Mouse (Mus musculus): ENCODE measurements at regions not wholly inside any gene's neighbourhood (a gene's known extent, or its start where the extent isn't known, plus 50 kb on each side); places are given as distances from the start of the nearest gene placed in this dataset.

DNA sequence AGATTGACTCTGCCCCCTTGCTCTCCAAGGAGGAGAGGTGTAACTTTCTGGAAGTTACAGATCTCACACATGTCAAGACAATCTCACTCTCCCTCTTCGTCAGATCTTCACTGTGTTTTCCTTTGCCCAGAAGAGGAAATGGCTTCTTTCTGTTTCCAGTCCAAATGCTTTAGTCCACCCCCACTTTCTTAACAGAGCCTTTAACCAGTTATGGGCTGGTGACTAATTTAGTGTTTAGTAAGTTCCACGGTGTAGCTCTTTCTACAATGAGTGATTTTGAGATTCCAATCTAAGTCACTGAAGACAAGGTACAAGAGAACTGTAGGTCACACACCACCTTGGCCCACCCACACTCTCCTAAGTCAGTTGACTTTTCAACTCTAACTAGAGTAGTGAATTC is 107.3 kb upstream of the Fn1 start:
- Histone ChIP-seq H3K4me3 (replicated peaks; ENCODE audit: extremely low read depth, low read depth, low read length) (no peak overlapping the region), H3K4me1 (ENCODE audit: control insufficient read depth, insufficient read depth, low read length) (no peaks in the 10 kb centered on the region)
- WGBS = 36% methylated on average over 2 of the region's 2 CpGs
- DNase-seq = no peak
- TF ChIP-seq CTCF (IDR thresholded peaks at IDR 0.05; ENCODE audit: insufficient read depth, low read length) (no peak), POLR2A (IDR thresholded peaks at IDR 0.05; ENCODE audit: borderline replicate concordance, extremely low read depth, low read depth, low read length) (no peak)

DNA sequence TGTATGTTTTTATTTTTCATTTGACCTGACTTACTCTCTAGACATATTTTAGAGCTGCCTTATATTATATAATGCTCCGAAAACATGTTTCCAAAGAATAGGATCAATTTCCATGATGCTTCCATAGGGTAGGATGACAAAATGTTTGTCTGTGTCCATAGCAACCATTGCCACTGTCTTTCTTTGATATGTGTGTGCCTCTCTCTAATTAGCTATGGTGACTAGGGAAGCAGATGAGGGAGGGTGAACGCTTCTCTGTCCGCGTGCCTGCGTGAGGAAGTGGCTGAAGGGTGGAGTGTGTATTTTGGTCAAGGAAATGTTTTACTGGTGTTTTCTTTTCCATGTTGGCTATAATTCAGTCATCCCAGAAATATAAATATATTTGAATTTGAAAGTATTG is 104.2 kb upstream of the Fn1 start:
- 68% methylated on average over 5 of the region's 5 CpGs for WGBS
- Histone ChIP-seq H3K4me3 (replicated peaks; ENCODE audit: extremely low read depth, low read depth, low read length) (no peak overlapping the region), H3K4me1 (ENCODE audit: control insufficient read depth, insufficient read depth, low read length) (no peaks in the 10 kb centered on the region)
- TF ChIP-seq POLR2A (IDR thresholded peaks at IDR 0.05; ENCODE audit: borderline replicate concordance, extremely low read depth, low read depth, low read length) (no peak), CTCF (IDR thresholded peaks at IDR 0.05; ENCODE audit: insufficient read depth, low read length) (no peak)
- no peak for DNase-seq

DNA sequence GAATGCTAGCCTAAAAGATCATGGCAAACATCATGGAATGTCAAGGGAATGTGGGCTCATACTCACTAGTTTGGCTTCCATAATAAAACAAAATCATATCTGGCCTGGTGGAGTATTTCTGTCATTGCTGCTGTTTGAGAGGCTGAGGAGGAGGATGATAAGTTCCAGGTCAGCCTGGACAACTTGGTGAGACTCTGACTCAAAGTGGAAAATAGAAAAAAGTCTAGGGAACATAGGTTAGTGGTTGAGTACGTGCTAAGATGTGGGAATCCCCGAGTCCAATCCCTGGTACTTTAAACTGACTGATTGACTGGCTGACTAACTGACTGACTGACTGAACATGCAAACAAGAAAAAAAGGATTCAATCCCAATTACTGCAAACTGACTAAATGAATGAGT is 103.2 kb upstream of the Fn1 start:
- no peaks in the 10 kb centered on the region for H3K4me1 ChIP-seq (ENCODE audit: control insufficient read depth, insufficient read depth, low read length)
- TF ChIP-seq POLR2A (IDR thresholded peaks at IDR 0.05; ENCODE audit: borderline replicate concordance, extremely low read depth, low read depth, low read length) (no peak), CTCF (IDR thresholded peaks at IDR 0.05; ENCODE audit: insufficient read depth, low read length) (no peak)
- DNase-seq = no peak
- no peak overlapping the region for H3K4me3 ChIP-seq (replicated peaks; ENCODE audit: extremely low read depth, low read depth, low read length)
- WGBS = 64% methylated on average over 2 of the region's 2 CpGs

GRCm38 (mm10) chr1:71755435-71755834 is 102.4 kb upstream of the Fn1 start:
- no peak overlapping the region for H3K4me3 ChIP-seq (replicated peaks; ENCODE audit: extremely low read depth, low read depth, low read length)
- H3K4me1 ChIP-seq (ENCODE audit: control insufficient read depth, insufficient read depth, low read length) = no peaks in the 10 kb centered on the region
- TF ChIP-seq POLR2A (IDR thresholded peaks at IDR 0.05; ENCODE audit: borderline replicate concordance, extremely low read depth, low read depth, low read length) = no peak
- no peak for TF ChIP-seq CTCF (IDR thresholded peaks at IDR 0.05; ENCODE audit: insufficient read depth, low read length)
- DNase-seq = no peak
- WGBS = 44% methylated on average over 9 of the region's 9 CpGs

DNA sequence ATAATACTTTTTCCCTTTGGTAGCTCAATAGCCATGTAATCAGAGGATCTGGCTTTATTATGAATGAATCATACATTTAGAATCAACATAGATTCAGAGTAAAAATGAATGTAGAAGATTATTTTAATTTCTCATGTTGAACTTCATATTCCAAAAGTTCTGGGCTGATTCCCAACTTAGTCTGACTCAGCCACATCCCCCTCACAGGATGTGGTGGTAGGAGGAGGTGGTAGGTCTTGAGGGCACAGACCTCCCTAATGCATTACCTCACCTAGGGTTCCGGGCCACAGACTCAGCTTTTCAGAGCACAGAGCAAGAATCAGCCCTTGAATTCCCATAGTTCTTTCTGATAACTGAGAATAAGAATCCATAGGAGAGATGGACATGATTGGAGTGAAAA is 99.4 kb upstream of the Fn1 start:
- H3K4me1 ChIP-seq (ENCODE audit: control insufficient read depth, insufficient read depth, low read length) = no peaks in the 10 kb centered on the region
- TF ChIP-seq CTCF (IDR thresholded peaks at IDR 0.05; ENCODE audit: insufficient read depth, low read length) = no peak
- no peak for TF ChIP-seq POLR2A (IDR thresholded peaks at IDR 0.05; ENCODE audit: borderline replicate concordance, extremely low read depth, low read depth, low read length)
- DNase-seq = no peak
- 79% methylated on average over 1 of the region's 1 CpGs for WGBS
- no peak overlapping the region for H3K4me3 ChIP-seq (replicated peaks; ENCODE audit: extremely low read depth, low read depth, low read length)

DNA sequence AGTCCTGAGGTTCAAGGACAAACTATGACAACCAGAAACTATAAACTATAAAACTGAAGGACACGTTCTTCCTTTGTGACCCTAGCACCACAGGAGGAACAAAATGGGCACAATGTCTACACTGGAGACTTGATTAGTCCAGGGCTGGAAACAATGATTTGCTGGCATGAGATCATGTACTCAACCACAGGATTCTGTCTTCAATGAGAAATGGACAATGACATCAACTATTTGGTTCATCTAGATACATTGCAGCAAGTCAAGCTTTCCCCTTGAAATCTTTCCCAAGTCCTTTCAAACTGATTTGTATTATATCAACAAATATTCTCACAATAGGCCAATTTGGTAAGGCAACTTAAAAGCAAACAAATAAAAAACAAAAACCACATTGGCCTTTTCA is 98.6 kb upstream of the Fn1 start:
- TF ChIP-seq POLR2A (IDR thresholded peaks at IDR 0.05; ENCODE audit: borderline replicate concordance, extremely low read depth, low read depth, low read length) = no peak
- no peak for TF ChIP-seq CTCF (IDR thresholded peaks at IDR 0.05; ENCODE audit: insufficient read depth, low read length)
- 63% methylated on average over 1 of the region's 1 CpGs for WGBS
- no peak for DNase-seq
- Histone ChIP-seq H3K4me3 (replicated peaks; ENCODE audit: extremely low read depth, low read depth, low read length) (no peak overlapping the region), H3K4me1 (ENCODE audit: control insufficient read depth, insufficient read depth, low read length) (no peaks in the 10 kb centered on the region)

DNA sequence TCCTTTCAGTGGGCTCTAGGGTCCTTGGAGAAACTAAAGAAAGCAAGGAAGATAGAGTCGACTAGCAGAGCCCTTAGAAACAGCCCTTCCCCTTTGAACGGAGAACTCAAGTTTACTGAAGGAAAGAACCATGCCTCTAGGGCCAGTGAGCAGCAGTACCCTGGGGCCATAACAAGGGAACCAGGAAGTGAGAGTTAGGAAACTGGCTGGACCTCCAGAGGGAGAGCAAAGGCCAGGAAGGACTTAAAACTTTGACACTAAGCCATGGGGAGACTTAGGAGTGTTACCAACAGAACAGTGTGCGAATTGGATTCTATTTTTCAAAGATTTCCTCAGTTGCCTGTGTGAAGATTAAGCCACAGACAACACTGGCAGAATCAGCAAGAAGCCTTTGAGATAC is 82.6 kb upstream of the Fn1 start:
- no peak for DNase-seq
- Histone ChIP-seq H3K4me1 (ENCODE audit: control insufficient read depth, insufficient read depth, low read length) (no peaks in the 10 kb centered on the region), H3K4me3 (replicated peaks; ENCODE audit: extremely low read depth, low read depth, low read length) (no peak overlapping the region)
- TF ChIP-seq CTCF (IDR thresholded peaks at IDR 0.05; ENCODE audit: insufficient read depth, low read length) (no peak), POLR2A (IDR thresholded peaks at IDR 0.05; ENCODE audit: borderline replicate concordance, extremely low read depth, low read depth, low read length) (no peak)
- 56% methylated on average over 3 of the region's 3 CpGs for WGBS

- no peak for DNase-seq
- no peak for TF ChIP-seq POLR2A (IDR thresholded peaks at IDR 0.05; ENCODE audit: borderline replicate concordance, extremely low read depth, low read depth, low read length)
- no peak for TF ChIP-seq CTCF (IDR thresholded peaks at IDR 0.05; ENCODE audit: insufficient read depth, low read length)
Measured at GRCm38 (mm10) chr1:71731623-71732022, 78.6 kb upstream of the Fn1 start.

DNA sequence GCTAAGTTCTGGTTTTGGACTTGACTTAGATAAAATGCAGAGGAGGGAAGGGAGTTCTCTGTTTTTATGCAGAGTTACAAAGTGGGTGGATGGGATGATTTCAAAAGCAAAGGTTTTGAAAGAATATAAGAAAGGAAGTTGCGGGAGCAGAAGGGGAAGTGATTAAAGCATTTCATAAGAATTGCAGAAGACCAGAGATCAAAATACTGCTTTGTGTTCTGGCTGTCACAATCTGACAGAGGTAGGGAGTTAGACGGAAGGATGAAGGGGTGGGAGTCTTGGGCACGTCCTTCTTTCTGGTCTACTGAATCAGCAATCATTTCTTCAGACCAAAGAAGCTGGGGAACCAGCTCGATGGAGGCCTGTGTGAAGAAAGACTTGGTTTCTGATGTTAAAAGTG is 78.0 kb upstream of the Fn1 start:
- 67% methylated on average over 4 of the region's 4 CpGs for WGBS
- no peak for TF ChIP-seq POLR2A (IDR thresholded peaks at IDR 0.05; ENCODE audit: borderline replicate concordance, extremely low read depth, low read depth, low read length)
- TF ChIP-seq CTCF (IDR thresholded peaks at IDR 0.05; ENCODE audit: insufficient read depth, low read length) = no peak
- DNase-seq = no peak
- no peak overlapping the region for H3K4me3 ChIP-seq (replicated peaks; ENCODE audit: extremely low read depth, low read depth, low read length)
- no peaks in the 10 kb centered on the region for H3K4me1 ChIP-seq (ENCODE audit: control insufficient read depth, insufficient read depth, low read length)

More at GRCm38 (mm10) chr1:71731623-71732022, 78.6 kb upstream of the Fn1 start:
- H3K4me1 ChIP-seq (ENCODE audit: control insufficient read depth, insufficient read depth, low read length) = no peaks in the 10 kb centered on the region
- H3K4me3 ChIP-seq (replicated peaks; ENCODE audit: extremely low read depth, low read depth, low read length) = no peak overlapping the region

- DNase-seq = no peak
- 52% methylated on average over 8 of the region's 8 CpGs for WGBS
- Histone ChIP-seq H3K4me3 (replicated peaks; ENCODE audit: extremely low read depth, low read depth, low read length) (no peak overlapping the region), H3K4me1 (ENCODE audit: control insufficient read depth, insufficient read depth, low read length) (no peaks in the 10 kb centered on the region)
- TF ChIP-seq CTCF (IDR thresholded peaks at IDR 0.05; ENCODE audit: insufficient read depth, low read length) = no peak
- TF ChIP-seq POLR2A (IDR thresholded peaks at IDR 0.05; ENCODE audit: borderline replicate concordance, extremely low read depth, low read depth, low read length) = no peak
Measured at GRCm38 (mm10) chr1:71728852-71729347, 75.9 kb upstream of the Fn1 start.

Data from lung, adult 2 months (tissue).